In genomic region chr1:181393250-181394149, GRCm38 (mm10) we compare ENCODE assay signal across 8 mouse cellular contexts. TPM values are rescaled to one million over a fixed set of nuclear protein-coding genes. Genes with fewer than 3 reads are reported as not detected.
DNase-seq lines count a peak whose midpoint lies in the region.

No protein-coding gene starts in this region.

- DNase-seq in NIH3T3 (ENCODE audit: low read depth) = peak; percentile 70
- DNase-seq in cerebellum, adult 18-20 months = peak; percentile 94
- DNase-seq in frontal cortex, postnatal 14 days (ENCODE audit: low spot score in 2 of 2) = peak; percentile 47 to 64
- peak; percentile 94 for DNase-seq in heart, postnatal 4 days
- peak; percentile 68 to 85 for DNase-seq in layer of hippocampus, adult 18-20 months (ENCODE audit: low spot score in 2 of 2)
- DNase-seq in lung, postnatal 10 days = peak; percentile 83
- peak; percentile 58 for DNase-seq in right cerebral cortex, postnatal 25 days
- no peak for DNase-seq in spleen, postnatal 10 days (ENCODE audit: low spot score in 2 of 2)

RNA-seq across cellular contexts. Expression of gene Cnih3, which starts 41.1 kb away (rescaled TPM):
- not detected for total RNA-seq in heart, postnatal 4 days (2021)
- 10 to 100 TPM; 59.8 to 61.7 TPM for total RNA-seq in layer of hippocampus, adult 18-20 months (2021)

Comparison
In these comparisons a context has a peak if more than half of its experiments do, and no peak if none do; other contexts are left out.
1. DNase-seq: peak in NIH3T3 (single experiment), cerebellum, adult 18-20 months (2 of 2), frontal cortex, postnatal 14 days (2 of 2), heart, postnatal 4 days (single experiment), layer of hippocampus, adult 18-20 months (2 of 2), lung, postnatal 10 days (single experiment) and right cerebral cortex, postnatal 25 days (single experiment); none in spleen, postnatal 10 days (0 of 2).
2. RNA of gene Cnih3, which starts 41.1 kb away (total RNA-seq): 59.8 to 61.7 TPM in layer of hippocampus, adult 18-20 months; not detected in heart, postnatal 4 days; every median in the first group is over 10 times any median in the second.